Mouse (Mus musculus) lung, adult 2 months (tissue): ENCODE measurements around the gene Glrp1.

Source experiments
- CTCF ChIP-seq: fragments of 200-500 bp; IDR thresholded peaks from 2 replicates; pipeline ENCODE4 v1.5.1; 2011; ENCODE audit warnings: mild to moderate bottlenecking, low read length, control low read depth; ENCODE audit not compliant: insufficient read depth
- POLR2A ChIP-seq: fragments of 200-500 bp; IDR thresholded peaks from 2 replicates; pipeline ENCODE4 v1.6.1; 2011; ENCODE audit warnings: low read depth, mild to moderate bottlenecking, control low read depth, low read length, borderline replicate concordance; ENCODE audit errors: extremely low read depth

GRCm38 (mm10) chr1:88467866-88468265 is 42.0 kb downstream of the Glrp1 start:
- TF ChIP-seq CTCF (no peak), POLR2A (no peak)
